Mouse (Mus musculus): ENCODE results near the gene Casc4. TPM values are rescaled to one million over a fixed set of nuclear protein-coding genes. Genes with fewer than 3 reads are reported as not detected.

Casc4 gene
- polyA plus RNA-seq (2014; fragmentation: Nextera tagmentation; extraction: Ambion mirVana), result 45.8 and 46.5 TPM in 2 replicates

GRCm38 (mm10) chr2:121866632-121867050 lies at the start of gene Casc4:
Gene Casc4, plus strand, starts transcription at chr2:121866970.
- H3K4me2 ChIP-seq (ENCODE audit: low read depth, low read length), result peak within 1 kb of the TSS; percentile 76
- peaks cover 3% of the 10 kb centered on the region; the same call in 1 of the 2 replicates for H3K27me3 ChIP-seq (ENCODE audit: control insufficient read depth, insufficient read depth, low read length)
- H3K4me3 ChIP-seq (ENCODE audit: low read depth, low read length), result peak within 1 kb of the TSS; percentile 85
- peaks cover 13% of the 10 kb centered on the region; the same call in 1 of the 2 replicates for H3K4me1 ChIP-seq (ENCODE audit: control insufficient read depth, insufficient read depth, low read length)
- H3K9me3 ChIP-seq (ENCODE audit: control insufficient read depth, low read length), result no peaks in the 10 kb centered on the region
- no peaks in the 10 kb centered on the region for H3K36me3 ChIP-seq (ENCODE audit: control insufficient read depth, insufficient read depth, low read length)
- WGBS, result under 1% methylated on average over 29 of the region's 43 CpGs
- peak within 1 kb of the TSS; percentile 93 for H3K27ac ChIP-seq (ENCODE audit: low read depth, low read length)
- peak; percentile 95 for ATAC-seq (ENCODE audit: low read depth)
- H3K9ac ChIP-seq (replicated peaks; ENCODE audit: low read depth, low read length), result peak within 1 kb of the TSS; percentile 80

- Histone ChIP-seq H3K36me3 (ENCODE audit: control insufficient read depth, insufficient read depth, low read length) (no peaks in the 10 kb centered on the region), H3K27ac (ENCODE audit: low read depth, low read length) (no peak overlapping the region), H3K4me2 (ENCODE audit: low read depth, low read length) (no peak overlapping the region), H3K4me3 (ENCODE audit: low read depth, low read length) (no peak overlapping the region), H3K9me3 (ENCODE audit: control insufficient read depth, low read length) (no peaks in the 10 kb centered on the region), H3K27me3 (ENCODE audit: control insufficient read depth, insufficient read depth, low read length) (no peaks in the 10 kb centered on the region), H3K4me1 (ENCODE audit: control insufficient read depth, insufficient read depth, low read length) (no peaks in the 10 kb centered on the region), H3K9ac (replicated peaks; ENCODE audit: low read depth, low read length) (no peak overlapping the region)
- ATAC-seq (ENCODE audit: low read depth), result no peak
- WGBS, result 91% methylated on average over 7 of the region's 7 CpGs
Measured at GRCm38 (mm10) chr2:121821787-121822186, 45.0 kb upstream of the Casc4 start.

- no peaks in the 10 kb centered on the region for H3K9me3 ChIP-seq (ENCODE audit: control insufficient read depth, low read length)
- ATAC-seq (ENCODE audit: low read depth), result no peak
- H3K4me1 ChIP-seq (ENCODE audit: control insufficient read depth, insufficient read depth, low read length), result no peaks in the 10 kb centered on the region
- no peak overlapping the region for H3K4me2 ChIP-seq (ENCODE audit: low read depth, low read length)
- H3K4me3 ChIP-seq (ENCODE audit: low read depth, low read length), result no peak overlapping the region
- no peaks in the 10 kb centered on the region for H3K27me3 ChIP-seq (ENCODE audit: control insufficient read depth, insufficient read depth, low read length)
- H3K9ac ChIP-seq (replicated peaks; ENCODE audit: low read depth, low read length), result no peak overlapping the region
- H3K36me3 ChIP-seq (ENCODE audit: control insufficient read depth, insufficient read depth, low read length), result no peaks in the 10 kb centered on the region
- 60% methylated on average over 5 of the region's 5 CpGs for whole genome bisulfite sequencing
- no peak overlapping the region for H3K27ac ChIP-seq (ENCODE audit: low read depth, low read length)
Measured at GRCm38 (mm10) chr2:121824653-121825052, 42.1 kb upstream of the Casc4 start.

GRCm38 (mm10) chr2:121826189-121826588 lies 40.6 kb upstream of the Casc4 start:
- Histone ChIP-seq H3K9me3 (ENCODE audit: control insufficient read depth, low read length) (no peaks in the 10 kb centered on the region), H3K9ac (replicated peaks; ENCODE audit: low read depth, low read length) (no peak overlapping the region), H3K4me1 (ENCODE audit: control insufficient read depth, insufficient read depth, low read length) (no peaks in the 10 kb centered on the region), H3K4me3 (ENCODE audit: low read depth, low read length) (no peak overlapping the region), H3K4me2 (ENCODE audit: low read depth, low read length) (no peak overlapping the region), H3K27ac (ENCODE audit: low read depth, low read length) (no peak overlapping the region), H3K36me3 (ENCODE audit: control insufficient read depth, insufficient read depth, low read length) (no peaks in the 10 kb centered on the region), H3K27me3 (ENCODE audit: control insufficient read depth, insufficient read depth, low read length) (no peaks in the 10 kb centered on the region)
- 49% methylated on average over 2 of the region's 2 CpGs for WGBS
- no peak for ATAC-seq (ENCODE audit: low read depth)

- Histone ChIP-seq H3K4me3 (ENCODE audit: low read depth, low read length) (no peak overlapping the region), H3K4me2 (ENCODE audit: low read depth, low read length) (no peak overlapping the region), H3K27me3 (ENCODE audit: control insufficient read depth, insufficient read depth, low read length) (no peaks in the 10 kb centered on the region), H3K4me1 (ENCODE audit: control insufficient read depth, insufficient read depth, low read length) (no peaks in the 10 kb centered on the region), H3K27ac (ENCODE audit: low read depth, low read length) (no peak overlapping the region), H3K9ac (replicated peaks; ENCODE audit: low read depth, low read length) (no peak overlapping the region), H3K36me3 (ENCODE audit: control insufficient read depth, insufficient read depth, low read length) (no peaks in the 10 kb centered on the region), H3K9me3 (ENCODE audit: control insufficient read depth, low read length) (no peaks in the 10 kb centered on the region)
- 80% methylated on average over 3 of the region's 3 CpGs for WGBS
- ATAC-seq (ENCODE audit: low read depth), result no peak
Measured at GRCm38 (mm10) chr2:121828411-121828810, 38.4 kb upstream of the Casc4 start.

GRCm38 (mm10) chr2:121832484-121832894 lies 34.3 kb upstream of the Casc4 start:
- no peak overlapping the region for H3K9ac ChIP-seq (replicated peaks; ENCODE audit: low read depth, low read length)
- no peaks in the 10 kb centered on the region for H3K36me3 ChIP-seq (ENCODE audit: control insufficient read depth, insufficient read depth, low read length)

GRCm38 (mm10) chr2:121834926-121835325 lies 31.8 kb upstream of the Casc4 start:
- no peaks in the 10 kb centered on the region for H3K9me3 ChIP-seq (ENCODE audit: control insufficient read depth, low read length)
- no peak overlapping the region for H3K9ac ChIP-seq (replicated peaks; ENCODE audit: low read depth, low read length)
- H3K36me3 ChIP-seq (ENCODE audit: control insufficient read depth, insufficient read depth, low read length), result no peaks in the 10 kb centered on the region
- H3K4me3 ChIP-seq (ENCODE audit: low read depth, low read length), result no peak overlapping the region
- 26% methylated on average over 3 of the region's 3 CpGs for WGBS
- H3K27me3 ChIP-seq (ENCODE audit: control insufficient read depth, insufficient read depth, low read length), result no peaks in the 10 kb centered on the region
- no peak for ATAC-seq (ENCODE audit: low read depth)
- H3K4me2 ChIP-seq (ENCODE audit: low read depth, low read length), result no peak overlapping the region
- H3K4me1 ChIP-seq (ENCODE audit: control insufficient read depth, insufficient read depth, low read length), result no peaks in the 10 kb centered on the region
- no peak overlapping the region for H3K27ac ChIP-seq (ENCODE audit: low read depth, low read length)

More at GRCm38 (mm10) chr2:121832484-121832894, 34.3 kb upstream of the Casc4 start:
- Histone ChIP-seq H3K27me3 (ENCODE audit: control insufficient read depth, insufficient read depth, low read length) (no peaks in the 10 kb centered on the region), H3K4me1 (ENCODE audit: control insufficient read depth, insufficient read depth, low read length) (no peaks in the 10 kb centered on the region), H3K4me3 (ENCODE audit: low read depth, low read length) (no peak overlapping the region), H3K4me2 (ENCODE audit: low read depth, low read length) (no peak overlapping the region), H3K9me3 (ENCODE audit: control insufficient read depth, low read length) (no peaks in the 10 kb centered on the region), H3K27ac (ENCODE audit: low read depth, low read length) (no peak overlapping the region)
- peak; percentile 56; the same call in 1 of the 2 replicates for ATAC-seq (ENCODE audit: low read depth)
- 12% methylated on average over 5 of the region's 5 CpGs for WGBS

GRCm38 (mm10) chr2:121841453-121841852 lies 25.3 kb upstream of the Casc4 start:
- no peak overlapping the region for H3K9ac ChIP-seq (replicated peaks; ENCODE audit: low read depth, low read length)
- no peak for ATAC-seq (ENCODE audit: low read depth)
- H3K4me1 ChIP-seq (ENCODE audit: control insufficient read depth, insufficient read depth, low read length), result no peaks in the 10 kb centered on the region
- no peaks in the 10 kb centered on the region for H3K9me3 ChIP-seq (ENCODE audit: control insufficient read depth, low read length)
- WGBS, result 97% methylated on average over 3 of the region's 3 CpGs
- H3K4me3 ChIP-seq (ENCODE audit: low read depth, low read length), result no peak overlapping the region
- no peak overlapping the region for H3K4me2 ChIP-seq (ENCODE audit: low read depth, low read length)
- H3K27me3 ChIP-seq (ENCODE audit: control insufficient read depth, insufficient read depth, low read length), result no peaks in the 10 kb centered on the region
- H3K36me3 ChIP-seq (ENCODE audit: control insufficient read depth, insufficient read depth, low read length), result no peaks in the 10 kb centered on the region
- no peak overlapping the region for H3K27ac ChIP-seq (ENCODE audit: low read depth, low read length)

- Histone ChIP-seq H3K9ac (replicated peaks; ENCODE audit: low read depth, low read length) (no peak overlapping the region), H3K36me3 (ENCODE audit: control insufficient read depth, insufficient read depth, low read length) (no peaks in the 10 kb centered on the region), H3K9me3 (ENCODE audit: control insufficient read depth, low read length) (no peaks in the 10 kb centered on the region), H3K4me3 (ENCODE audit: low read depth, low read length) (no peak overlapping the region), H3K27me3 (ENCODE audit: control insufficient read depth, insufficient read depth, low read length) (no peaks in the 10 kb centered on the region), H3K4me2 (ENCODE audit: low read depth, low read length) (no peak overlapping the region), H3K4me1 (ENCODE audit: control insufficient read depth, insufficient read depth, low read length) (no peaks in the 10 kb centered on the region), H3K27ac (ENCODE audit: low read depth, low read length) (no peak overlapping the region)
- no peak for ATAC-seq (ENCODE audit: low read depth)
- WGBS, result 80% methylated on average over 3 of the region's 3 CpGs
Measured at GRCm38 (mm10) chr2:121842249-121842648, 24.5 kb upstream of the Casc4 start.

All from neural tube, embryonic 14.5 days (tissue).